Mouse (Mus musculus) v-Abl transformed pro-B cells (cell line): ENCODE measurements around the gene Fam168b.

Experiments
- in situ Hi-C, 2 experiments: fragments of 400-800 bp; cut with MboI; formaldehyde crosslinking; loops; one replicate each; pipeline ENCODE4 v1.15.1; 2025; ENCODE audit not compliant: unreplicated experiment in 2 of 2

The Fam168b gene

GRCm38 (mm10) chr1:34823353-34823752, 19.5 kb downstream of the Fam168b start:
- in situ Hi-C loops = no loop called here

DNA sequence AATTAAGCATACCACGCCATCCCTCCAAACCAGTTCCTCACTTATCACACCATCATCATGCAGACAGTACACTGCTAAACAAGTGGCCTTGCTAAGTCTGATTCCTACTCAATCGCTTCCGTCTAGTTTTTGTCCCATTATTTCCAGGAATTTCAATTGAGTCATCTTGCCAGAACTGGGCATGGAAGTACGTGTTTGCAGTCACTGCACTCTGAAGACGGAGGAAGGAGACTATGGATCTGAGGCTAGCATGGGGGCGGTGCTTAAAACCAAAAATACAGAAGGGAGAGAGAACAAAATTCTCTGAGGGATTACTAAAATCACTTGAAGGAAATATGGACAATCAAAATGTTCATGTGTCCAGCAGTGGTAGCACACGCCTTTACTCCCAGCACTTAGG, 20.1 kb downstream of the Fam168b start:
- in situ Hi-C loops = no loop called here

DNA sequence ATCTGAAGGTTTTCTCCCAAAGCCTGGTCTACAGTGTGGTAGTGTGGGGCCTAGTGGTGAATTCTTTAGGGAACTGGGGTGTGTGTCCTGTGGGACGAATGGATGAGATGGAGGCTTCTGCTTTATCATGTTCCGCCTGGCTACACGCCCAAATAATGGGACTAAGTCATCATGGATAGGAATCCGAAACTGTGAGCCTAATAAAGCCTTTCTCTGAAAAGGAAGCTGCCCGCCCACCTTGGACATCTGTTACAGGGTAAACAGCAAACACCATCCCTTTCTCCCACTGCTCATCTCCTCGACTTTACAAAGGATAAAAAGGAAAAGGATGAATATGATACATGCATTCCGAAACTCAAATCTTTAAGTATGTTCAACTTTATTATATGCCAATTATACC, 20.9 kb downstream of the Fam168b start:
- in situ Hi-C loops = no loop called here

DNA sequence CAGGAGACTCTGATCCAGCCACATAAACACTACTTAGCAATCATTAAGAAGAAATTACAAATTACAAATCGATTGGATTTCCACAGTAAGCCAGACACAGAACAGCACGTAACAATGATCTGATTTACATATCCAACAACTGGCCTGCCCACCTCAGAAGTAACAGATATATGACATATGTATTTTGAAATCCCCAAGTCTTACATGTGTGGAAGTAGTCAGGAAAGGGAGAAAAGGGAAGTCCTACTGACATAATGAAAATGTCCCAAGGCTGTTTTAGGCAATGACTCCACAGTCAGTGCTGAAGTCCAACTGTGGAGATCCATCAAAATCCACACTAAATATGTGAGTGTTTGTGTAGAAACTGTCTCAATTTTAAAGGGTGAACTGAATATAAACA, 21.5 kb downstream of the Fam168b start:
- in situ Hi-C loops = no loop called here

DNA sequence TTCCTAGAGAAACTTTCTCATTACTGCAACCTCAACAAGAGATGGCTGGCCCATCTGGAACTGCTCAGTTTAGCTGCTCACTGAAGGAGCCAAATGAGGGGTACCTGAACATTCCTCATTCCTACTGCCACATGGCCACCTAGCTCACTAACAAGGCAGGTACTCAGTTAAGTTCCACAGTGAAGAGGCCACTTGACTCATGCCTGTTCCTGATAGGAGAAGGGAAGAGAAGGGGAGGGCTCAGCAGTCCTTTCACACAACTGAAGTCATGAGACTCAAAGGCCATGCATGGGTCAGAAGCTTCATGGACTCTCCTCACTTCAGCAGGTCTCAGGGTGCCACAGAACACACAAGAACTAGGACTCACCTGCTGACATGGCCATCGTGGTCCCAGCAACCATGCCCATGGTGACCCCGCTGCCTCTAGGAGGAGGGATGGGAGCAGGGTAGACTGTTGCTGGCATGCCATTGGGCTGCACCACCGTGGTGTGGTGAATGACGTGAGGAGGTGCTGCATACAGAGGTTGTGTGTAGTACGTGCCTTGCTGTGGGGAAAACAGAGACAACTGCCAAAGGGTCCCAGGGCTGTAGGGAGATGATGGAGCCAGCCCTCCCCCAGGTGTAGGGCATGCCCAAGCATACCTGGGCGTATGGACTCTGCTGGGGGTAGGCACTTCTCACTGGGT, 23.5 kb downstream of the Fam168b start:
- in situ Hi-C loops = no loop called here

DNA sequence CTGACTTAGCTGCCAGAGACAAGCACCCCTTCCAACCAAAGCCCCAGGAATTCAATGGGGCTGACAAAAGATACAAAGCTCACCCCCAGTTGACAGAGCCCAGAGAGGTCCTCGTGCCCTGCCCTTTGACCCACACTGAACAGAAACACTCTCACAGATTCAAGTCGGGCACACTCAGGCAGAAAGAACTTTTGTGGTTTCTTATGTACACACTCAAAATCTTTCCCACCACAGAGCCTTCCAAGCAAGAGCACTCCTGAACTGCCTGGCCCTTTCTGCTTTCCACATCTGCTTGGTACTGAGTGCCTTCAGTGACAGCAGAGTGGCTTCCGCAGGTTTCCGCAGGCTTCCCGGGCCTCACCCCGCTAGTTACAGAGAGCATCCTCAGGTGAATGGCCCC, 27.0 kb downstream of the Fam168b start:
- in situ Hi-C loops = no loop called here

- in situ Hi-C loops = no loop called here
Observed at GRCm38 (mm10) chr1:34812407-34813247, 30.2 kb downstream of the Fam168b start.

DNA sequence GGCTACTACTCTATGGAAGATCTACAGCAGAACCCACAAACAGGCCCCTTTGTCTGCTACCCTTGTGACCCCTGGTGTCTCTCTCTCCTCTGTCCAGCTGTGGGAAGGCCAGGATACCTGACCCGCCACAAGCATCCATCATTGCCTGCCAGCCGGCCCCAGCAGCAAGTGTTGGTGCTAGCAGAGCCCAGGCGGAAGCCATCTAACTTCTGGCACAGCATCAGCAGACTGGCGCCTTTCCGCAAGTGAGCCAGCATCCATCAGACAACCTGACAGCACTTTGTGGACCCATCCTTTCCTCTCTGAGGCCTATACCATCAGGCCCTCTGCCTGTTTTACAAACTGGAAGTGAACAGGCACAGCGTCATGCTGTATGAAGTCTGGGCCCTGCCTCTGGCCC, 31.3 kb downstream of the Fam168b start:
- in situ Hi-C loops = no loop called here

- in situ Hi-C loops = no loop called here
Observed at GRCm38 (mm10) chr1:34811035-34811434, 31.8 kb downstream of the Fam168b start.

DNA sequence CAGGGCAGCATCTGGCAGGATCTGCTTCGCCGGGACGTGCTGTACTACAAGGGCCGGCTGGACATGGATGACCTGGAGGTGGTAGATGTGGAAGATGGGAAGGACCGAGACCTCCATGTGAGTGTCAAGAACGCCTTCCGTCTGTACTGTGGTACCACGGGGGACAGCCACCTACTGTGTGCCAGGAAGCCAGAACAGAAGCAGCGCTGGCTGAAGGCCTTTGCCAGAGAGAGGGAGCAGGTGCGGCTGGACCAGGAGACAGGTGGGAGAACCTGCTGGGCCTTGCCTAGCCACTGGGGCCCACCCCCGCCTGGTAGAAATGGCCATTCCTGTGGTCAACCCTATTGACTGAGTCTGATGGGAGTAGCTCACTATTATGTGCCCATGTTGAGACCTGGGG, 32.6 kb downstream of the Fam168b start:
- in situ Hi-C loops = no loop called here

GRCm38 (mm10) chr1:34808445-34808844, 34.4 kb downstream of the Fam168b start:
- in situ Hi-C loops = no loop called here

DNA sequence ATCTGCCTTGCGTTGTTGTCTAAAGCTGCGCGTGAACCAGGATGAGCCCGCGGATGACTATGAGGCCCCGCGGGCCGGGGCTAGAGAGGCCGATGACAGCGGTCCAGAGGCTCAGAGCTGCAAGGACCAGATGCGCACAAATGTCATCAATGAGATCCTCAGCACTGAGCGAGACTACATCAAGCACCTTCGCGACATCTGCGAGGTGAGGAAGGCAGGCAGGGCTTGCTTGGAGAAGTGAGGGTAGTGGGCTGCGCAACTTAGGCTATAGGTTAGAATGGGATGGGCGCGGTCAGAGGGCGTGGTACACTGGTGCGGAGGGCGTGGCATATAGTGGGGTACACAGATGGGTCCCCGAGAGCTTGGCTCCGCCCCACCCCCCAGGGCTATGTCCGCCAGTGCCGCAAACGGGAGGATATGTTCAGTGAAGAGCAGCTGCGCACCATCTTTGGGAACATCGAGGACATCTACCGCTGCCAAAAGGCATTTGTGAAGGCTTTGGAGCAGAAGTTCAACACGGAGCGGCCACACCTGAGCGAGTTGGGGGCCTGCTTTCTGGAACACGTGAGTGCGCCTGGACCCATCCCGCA, 36.8 kb downstream of the Fam168b start:
- in situ Hi-C loops = no loop called here

- in situ Hi-C loops = no loop called here
Observed at GRCm38 (mm10) chr1:34804863-34805262, 38.0 kb downstream of the Fam168b start.

- in situ Hi-C loops = no loop called here
Observed at GRCm38 (mm10) chr1:34802290-34802642, 40.6 kb downstream of the Fam168b start.

- in situ Hi-C loops = no loop called here
Observed at GRCm38 (mm10) chr1:34801616-34802289, 41.1 kb downstream of the Fam168b start.

DNA sequence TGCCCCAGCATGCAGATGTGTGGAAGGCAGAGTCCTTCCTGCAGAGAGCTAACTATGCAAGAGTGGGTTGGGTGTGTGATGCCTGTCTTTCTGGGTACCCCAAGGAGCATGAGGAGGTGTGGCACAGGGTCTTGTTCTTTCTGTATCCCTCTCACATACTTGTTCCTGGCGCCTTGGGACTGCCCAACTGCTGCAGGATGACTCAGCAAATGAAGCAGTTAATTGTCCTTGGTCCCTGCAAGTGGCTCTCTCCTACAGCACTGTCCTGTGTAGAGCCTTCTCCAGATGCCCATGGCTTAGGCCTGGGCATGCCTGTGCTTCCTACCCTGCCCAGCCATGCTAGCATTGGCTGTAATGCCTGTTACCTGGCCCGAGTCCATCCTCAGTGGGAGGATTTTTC, 43.7 kb downstream of the Fam168b start:
- in situ Hi-C loops = no loop called here

GRCm38 (mm10) chr1:34793304-34794300, 49.3 kb downstream of the Fam168b start:
- in situ Hi-C loops = no loop called here

GRCm38 (mm10) chr1:34783538-34784161, 59.2 kb downstream of the Fam168b start:
- in situ Hi-C loops = no loop called here

DNA sequence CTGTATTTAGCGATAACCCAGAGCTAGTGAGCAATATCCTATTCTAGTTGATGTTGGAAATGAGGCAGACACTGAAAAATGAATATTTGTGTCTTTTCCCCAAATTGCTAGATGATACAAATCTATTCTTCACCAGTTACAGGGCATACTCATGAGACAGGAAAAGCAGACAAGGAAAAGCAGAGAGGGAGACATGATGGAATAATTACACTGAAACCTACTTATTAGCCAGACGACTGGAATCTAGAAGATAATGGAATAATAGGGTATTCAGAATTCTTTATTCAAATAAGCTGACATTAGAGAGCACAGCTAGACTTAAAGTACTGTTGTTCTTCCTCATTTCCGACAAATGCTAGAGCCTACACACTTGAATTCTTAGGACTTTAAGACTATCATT, 67.0 kb downstream of the Fam168b start:
- in situ Hi-C loops = no loop called here

DNA sequence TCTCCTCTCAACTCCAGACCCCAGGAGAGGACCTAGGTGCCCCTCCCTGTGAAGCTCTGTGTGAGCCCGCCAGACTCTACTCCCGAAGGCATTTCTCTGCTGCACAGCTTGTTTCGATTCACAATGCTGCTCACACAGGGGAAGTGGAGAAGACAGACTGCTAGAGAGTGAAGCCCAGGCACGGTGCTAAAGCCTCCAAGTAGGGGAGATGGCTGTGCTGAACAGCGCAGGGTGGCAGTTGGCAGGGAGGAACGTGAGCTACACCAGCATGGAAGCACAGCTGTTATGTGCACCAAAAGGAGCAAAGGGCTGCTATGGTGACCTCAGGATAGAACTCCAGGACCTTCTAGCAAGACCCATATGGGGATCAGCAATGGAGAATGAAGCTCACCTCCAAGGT, 74.0 kb downstream of the Fam168b start:
- in situ Hi-C loops = no loop called here
